In genomic region chr13:93685226-93685625, GRCm38 (mm10) we compare ENCODE assay signal across 41 mouse cellular contexts. TPM values are rescaled to one million over a fixed set of nuclear protein-coding genes. Genes with fewer than 3 reads are reported as not detected.
"Had no signal": no experiment of that assay in that cellular context is flagged by ENCODE, and none has a peak within 500 bp of the region (broad histone marks: within the 10 kb centered on the region; RNA-seq: fewer than 3 reads in every experiment).

No protein-coding gene starts in this region.

- H3K9me3 ChIP-seq: limb, embryonic 10.5 days; limb, embryonic 12.5 days; limb, embryonic 13.5 days; limb, embryonic 15.5 days; liver, embryonic 12.5 days; liver, embryonic 13.5 days; liver, embryonic 15.5 days; lung, embryonic 15.5 days; megakaryocyte, embryonic 14.5 days; midbrain, embryonic 10.5 days; midbrain, embryonic 12.5 days; midbrain, embryonic 13.5 days; midbrain, embryonic 15.5 days had no signal

- H3K36me3 ChIP-seq: limb, embryonic 10.5 days; limb, embryonic 12.5 days; limb, embryonic 13.5 days; limb, embryonic 15.5 days; liver, embryonic 12.5 days; liver, embryonic 13.5 days; liver, embryonic 15.5 days; lung, embryonic 15.5 days; midbrain, embryonic 10.5 days; midbrain, embryonic 12.5 days; midbrain, embryonic 13.5 days; midbrain, embryonic 15.5 days had no signal

- H3K27me3 ChIP-seq: limb, embryonic 12.5 days; limb, embryonic 13.5 days; limb, embryonic 15.5 days; liver, embryonic 12.5 days; liver, embryonic 13.5 days; liver, embryonic 15.5 days; lung, embryonic 15.5 days; megakaryocyte, embryonic 14.5 days; midbrain, embryonic 12.5 days; midbrain, embryonic 13.5 days; midbrain, embryonic 15.5 days had no signal

- H3K4me3 ChIP-seq: limb, embryonic 10.5 days; limb, embryonic 12.5 days; limb, embryonic 13.5 days; limb, embryonic 15.5 days; liver, embryonic 12.5 days; liver, embryonic 13.5 days; liver, embryonic 15.5 days; lung, embryonic 15.5 days; megakaryocyte, embryonic 14.5 days; midbrain, embryonic 10.5 days; midbrain, embryonic 12.5 days; midbrain, embryonic 13.5 days; midbrain, embryonic 15.5 days; myocyte had no signal

- H3K27ac ChIP-seq: limb, embryonic 10.5 days; limb, embryonic 12.5 days; limb, embryonic 13.5 days; limb, embryonic 15.5 days; liver, embryonic 12.5 days; liver, embryonic 13.5 days; liver, embryonic 14.5 days; liver, embryonic 15.5 days; lung, embryonic 15.5 days; macrophage; midbrain, embryonic 10.5 days; midbrain, embryonic 12.5 days; midbrain, embryonic 13.5 days; midbrain, embryonic 15.5 days had no signal

- DNase-seq: left cerebral cortex, postnatal 4 days; liver; liver, embryonic 13.5 days; liver, postnatal 0 days; lung, adult 18-20 months; lung, adult 2 months; lung, embryonic 14.5 days; lung, postnatal 10 days; lung, postnatal 14 days; lung, postnatal 36 days; lung, postnatal 4 days; midbrain, embryonic 14.5 days had no signal

- H3K4me1 ChIP-seq: limb, embryonic 12.5 days; limb, embryonic 13.5 days; limb, embryonic 15.5 days; liver, embryonic 12.5 days; liver, embryonic 13.5 days; liver, embryonic 15.5 days; lung, embryonic 15.5 days; midbrain, embryonic 15.5 days had no signal

RNA-seq across cellular contexts. Expression of gene Dmgdh, which starts 11.0 kb away (rescaled TPM):
- total RNA-seq: megakaryocyte progenitor cell, adult 5-6 weeks; megakaryocyte, adult 5-6 weeks; megakaryocyte-erythroid progenitor cell, adult 5-6 weeks; midbrain, postnatal 0 days; monocyte, adult 5-6 weeks had no signal
- polyA plus RNA-seq: limb, embryonic 10.5 days; limb, embryonic 11.5 days; limb, embryonic 12.5 days; limb, embryonic 13.5 days; lung, embryonic 14.5 days; lung, embryonic 15.5 days; lung, embryonic 16.5 days; lung, postnatal 0 days; macrophage; midbrain, embryonic 11.5 days; midbrain, embryonic 12.5 days; myocyte; neural tube, embryonic 11.5 days had no signal

RNA-seq across cellular contexts. Expression of gene Bhmt2, which starts 11.1 kb away (rescaled TPM):
- total RNA-seq: megakaryocyte progenitor cell, adult 5-6 weeks; megakaryocyte, adult 5-6 weeks; megakaryocyte-erythroid progenitor cell, adult 5-6 weeks; midbrain, postnatal 0 days; monocyte, adult 5-6 weeks had no signal
- polyA plus RNA-seq: limb, embryonic 10.5 days; limb, embryonic 11.5 days; limb, embryonic 12.5 days; limb, embryonic 15.5 days; lung, embryonic 14.5 days; lung, embryonic 15.5 days; lung, postnatal 0 days; macrophage; midbrain, embryonic 10.5 days; midbrain, embryonic 11.5 days; midbrain, embryonic 12.5 days; midbrain, embryonic 14.5 days; midbrain, postnatal 0 days; myocyte; neural tube, embryonic 11.5 days had no signal

RNA-seq across cellular contexts. Expression of gene Bhmt, which starts 47.5 kb away (rescaled TPM):
- total RNA-seq: left cerebral cortex, postnatal 10 days; left cerebral cortex, postnatal 25 days; left cerebral cortex, postnatal 36 days; left cerebral cortex, postnatal 4 days; megakaryocyte progenitor cell, adult 5-6 weeks; megakaryocyte, adult 5-6 weeks; megakaryocyte-erythroid progenitor cell, adult 5-6 weeks; monocyte, adult 5-6 weeks had no signal
- polyA plus RNA-seq: limb, embryonic 10.5 days; limb, embryonic 12.5 days; limb, embryonic 13.5 days; lung, embryonic 14.5 days; macrophage; midbrain, embryonic 11.5 days; midbrain, embryonic 16.5 days; midbrain, postnatal 0 days; myocyte; neural tube, embryonic 11.5 days had no signal
